Mouse (Mus musculus): ENCODE data around the gene Olfr341.

The Olfr341 gene

DNA sequence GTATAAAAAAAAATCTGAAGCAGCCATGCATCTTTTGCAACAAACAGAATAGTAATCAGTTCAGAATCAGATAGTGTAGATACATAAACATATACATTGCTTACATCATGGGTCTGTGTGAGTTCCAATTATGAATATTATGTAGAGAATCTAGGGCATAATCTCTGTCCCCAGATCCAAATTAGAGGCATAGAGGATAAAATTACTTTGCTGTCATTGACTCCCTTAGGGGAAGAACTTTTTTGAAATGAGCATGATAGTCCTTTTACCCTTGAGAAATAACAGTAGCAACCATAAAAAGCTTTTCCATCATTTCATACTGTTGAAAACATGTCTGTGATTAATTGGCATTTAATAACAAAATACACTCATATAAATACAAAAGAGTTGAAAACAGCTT lies at the start of gene Olfr341:
Gene Olfr341, minus strand, starts transcription at position 101 of the 400 bp plus-strand sequence.
- no peak for DNase-seq

- DNase-seq = no peak
Measured at GRCm38 (mm10) chr2:36524698-36525097, 42.4 kb upstream of the Olfr341 start, which contains the start of gene Olfr342. Olfr342 (plus strand) TSS chr2:36524998.

- no peak for DNase-seq
Measured at GRCm38 (mm10) chr2:36473634-36474033, 8.6 kb downstream of the Olfr341 start.

DNA sequence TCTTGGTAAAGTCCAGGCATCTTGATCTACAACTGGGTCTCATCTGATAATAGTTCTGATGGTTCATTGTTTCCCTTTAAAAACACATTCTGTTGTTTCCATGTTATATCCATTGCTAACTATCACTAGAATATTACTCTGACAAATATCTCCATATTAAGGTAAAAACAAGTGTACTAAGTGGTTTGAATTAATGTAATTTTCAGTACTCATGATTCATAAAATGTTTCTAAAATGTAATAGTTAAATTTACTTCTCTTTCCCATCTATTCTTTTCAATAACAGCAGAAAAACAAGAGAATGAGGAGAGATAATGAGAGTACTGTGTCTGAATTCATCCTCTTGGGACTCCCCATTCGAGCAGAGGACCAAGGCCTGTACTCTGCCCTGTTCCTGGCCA lies 30.0 kb downstream of the Olfr341 start, which contains the start of gene Olfr340:
Gene Olfr340, plus strand, starts transcription at position 301 of the 400 bp plus-strand sequence.
- no peak for DNase-seq
